Mouse (Mus musculus): ENCODE results near the gene Rap1a. TPM values are rescaled to one million over a fixed set of nuclear protein-coding genes. Genes with fewer than 3 reads are reported as not detected.
A peak's percentile ranks its signal among the peaks of the same experiment; 100 is the strongest.

Rap1a gene
- polyA plus RNA-seq, 1 experiment from 2014 or later = 68.1 TPM

DNA sequence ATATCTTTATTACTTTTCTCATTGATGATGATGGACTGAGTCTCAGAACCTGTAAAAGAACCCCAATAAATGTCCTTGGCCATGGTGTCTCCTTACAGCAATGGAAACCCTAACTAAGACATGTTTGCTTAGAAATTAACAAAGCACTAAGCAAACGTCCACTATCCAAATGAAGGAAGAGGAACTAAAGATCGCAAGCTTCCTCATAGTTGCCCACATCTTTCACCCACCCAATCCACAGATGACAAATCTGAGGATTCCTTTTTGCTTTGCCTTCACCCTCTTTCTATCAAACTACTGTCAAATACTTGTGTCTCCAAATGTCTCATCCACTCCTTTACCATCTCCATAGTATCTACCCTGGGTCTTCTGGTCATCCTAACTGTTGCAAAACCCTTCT is 112.6 kb downstream of the Rap1a start:
- Histone ChIP-seq H3K4me3 (ENCODE audit: low read depth, low read length) (no peak overlapping the region), H3K9ac (ENCODE audit: low read length) (no peak overlapping the region), H3K4me1 (ENCODE audit: control insufficient read depth, insufficient read depth, low read length) (no peaks in the 10 kb centered on the region), H3K36me3 (ENCODE audit: control insufficient read depth, insufficient read depth, low read length) (no peaks in the 10 kb centered on the region), H3K27me3 (ENCODE audit: control insufficient read depth, insufficient read depth, low read length) (no peaks in the 10 kb centered on the region), H3K4me2 (ENCODE audit: low read depth) (no peak overlapping the region), H3K9me3 (ENCODE audit: control insufficient read depth, low read length) (no peaks in the 10 kb centered on the region), H3K27ac (ENCODE audit: low read depth, low read length) (no peak overlapping the region)
- ATAC-seq (ENCODE audit: insufficient read depth, low FRiP score, low TSS enrichment) (no peak), DNase-seq (ENCODE audit: low spot score) (no peak)
- 87% methylated on average over 2 of the region's 2 CpGs for WGBS

DNA sequence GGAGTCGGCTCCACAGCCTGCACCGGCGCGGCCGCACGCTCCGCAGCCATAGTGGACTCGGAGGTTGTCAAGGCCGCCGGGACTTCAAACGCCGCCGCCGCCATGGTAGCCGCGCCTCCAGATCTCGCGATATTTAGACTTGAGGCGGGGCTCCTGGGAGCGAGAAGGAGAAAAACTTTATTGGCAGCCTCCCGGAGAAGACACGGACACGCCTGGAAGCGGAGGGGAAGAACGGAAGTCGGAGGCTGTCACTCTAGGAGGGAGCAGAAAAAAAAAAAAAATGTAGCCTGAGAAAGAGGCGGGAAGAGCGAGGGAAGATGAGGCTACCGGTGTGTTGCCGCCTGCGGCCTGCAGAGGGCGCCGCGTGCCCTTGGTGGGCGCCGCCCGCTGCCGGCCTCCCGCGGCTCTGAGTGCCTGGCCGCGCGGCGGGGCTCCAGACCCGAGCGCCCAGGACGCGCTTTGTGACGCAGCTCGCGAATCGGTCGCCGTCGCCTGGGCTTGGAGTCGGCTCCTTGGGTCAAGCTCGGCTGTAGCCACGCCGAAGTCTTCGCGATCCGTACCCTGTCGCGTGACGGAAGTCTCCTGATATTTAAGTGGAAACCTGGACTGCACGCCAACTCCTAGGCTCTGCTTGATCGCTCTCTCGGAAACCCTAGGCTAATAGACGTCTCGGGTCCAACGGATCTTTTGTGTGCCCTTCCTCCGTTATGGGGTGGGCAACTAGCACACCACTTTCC is 113.6 kb downstream of the Rap1a start, which contains the start of gene Ddx20:
Gene Ddx20 (minus strand): TSS at position 251 of the 737 bp plus-strand sequence.
- ATAC-seq (ENCODE audit: insufficient read depth, low FRiP score, low TSS enrichment) (peak; percentile 95), DNase-seq (ENCODE audit: low spot score) (peak; percentile 96)
- WGBS = 0% methylated on average over 59 of the region's 72 CpGs
- H3K9ac ChIP-seq (ENCODE audit: low read length) = peak within 1 kb of the TSS; percentile 92
- H3K27ac ChIP-seq (ENCODE audit: low read depth, low read length) = peak within 1 kb of the TSS; percentile 69; the same call in 1 of the 2 replicates
- H3K27me3 ChIP-seq (ENCODE audit: control insufficient read depth, insufficient read depth, low read length) = no peaks in the 10 kb centered on the region
- no peaks in the 10 kb centered on the region for H3K4me1 ChIP-seq (ENCODE audit: control insufficient read depth, insufficient read depth, low read length)
- H3K9me3 ChIP-seq (ENCODE audit: control insufficient read depth, low read length) = no peaks in the 10 kb centered on the region
- peak within 1 kb of the TSS; percentile 94 for H3K4me3 ChIP-seq (ENCODE audit: low read depth, low read length)
- no peaks in the 10 kb centered on the region; the same call in 1 of the 2 replicates for H3K36me3 ChIP-seq (ENCODE audit: control insufficient read depth, insufficient read depth, low read length)
- H3K4me2 ChIP-seq (ENCODE audit: low read depth) = peak within 1 kb of the TSS; percentile 60

DNA sequence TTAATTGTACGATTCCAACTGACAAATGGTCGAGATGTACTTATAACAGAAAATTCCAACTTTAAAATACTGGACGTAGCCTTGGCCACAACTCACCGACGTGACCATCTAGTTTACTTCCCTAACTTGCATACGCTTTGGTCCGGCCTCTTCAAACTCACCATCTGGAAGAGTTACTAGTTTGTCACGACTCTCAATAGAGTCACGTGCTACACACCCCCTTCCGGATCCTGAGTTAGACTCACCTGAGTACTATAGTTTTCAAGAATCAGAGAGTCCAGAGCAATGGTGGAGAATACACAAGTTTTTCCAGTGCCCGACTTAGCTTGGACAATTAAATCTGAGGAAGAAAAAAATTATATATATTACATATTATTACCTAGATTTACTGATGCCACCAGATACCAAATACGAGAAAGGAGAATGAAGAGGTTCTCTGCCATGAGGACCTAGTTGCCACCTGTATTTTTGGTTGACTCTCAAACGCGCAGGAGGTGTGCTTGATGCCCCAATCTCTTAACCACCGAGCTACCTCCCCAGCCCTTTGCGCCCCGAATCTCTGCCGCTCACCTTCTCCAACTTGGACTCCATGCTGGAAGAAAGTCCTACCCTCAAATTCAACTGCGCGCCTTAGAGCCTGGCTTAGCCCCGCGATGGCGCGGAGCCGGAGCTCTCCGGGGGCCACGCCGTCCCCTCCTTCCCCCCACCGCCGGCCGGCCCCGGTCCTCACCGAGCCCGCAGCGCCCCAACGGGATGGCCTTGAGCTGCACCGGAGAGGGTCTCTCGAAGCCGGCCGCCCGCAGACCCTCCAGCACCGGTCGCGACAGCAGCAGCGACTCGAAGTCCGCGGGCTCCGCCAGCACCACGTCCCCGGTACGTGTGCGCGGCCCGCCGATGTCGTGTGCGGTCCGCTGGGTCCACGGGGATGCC is 114.5 kb downstream of the Rap1a start:
- peak overlapping the region; percentile 60 for H3K4me2 ChIP-seq (ENCODE audit: low read depth)
- H3K4me1 ChIP-seq (ENCODE audit: control insufficient read depth, insufficient read depth, low read length) = no peaks in the 10 kb centered on the region
- peak overlapping the region; percentile 69; the same call in 1 of the 2 replicates for H3K27ac ChIP-seq (ENCODE audit: low read depth, low read length)
- 9% methylated on average over 55 of the region's 60 CpGs for WGBS
- DNase-seq (ENCODE audit: low spot score) (no peak), ATAC-seq (ENCODE audit: insufficient read depth, low FRiP score, low TSS enrichment) (peak; percentile 80)
- peak overlapping the region; percentile 94 for H3K4me3 ChIP-seq (ENCODE audit: low read depth, low read length)
- no peaks in the 10 kb centered on the region for H3K9me3 ChIP-seq (ENCODE audit: control insufficient read depth, low read length)
- peak overlapping the region; percentile 92 for H3K9ac ChIP-seq (ENCODE audit: low read length)
- H3K36me3 ChIP-seq (ENCODE audit: control insufficient read depth, insufficient read depth, low read length) = no peaks in the 10 kb centered on the region; the same call in 1 of the 2 replicates
- no peaks in the 10 kb centered on the region for H3K27me3 ChIP-seq (ENCODE audit: control insufficient read depth, insufficient read depth, low read length)

GRCm38 (mm10) chr3:105680346-105680745 is 120.8 kb downstream of the Rap1a start:
- peaks cover 11% of the 10 kb centered on the region for H3K36me3 ChIP-seq (ENCODE audit: control insufficient read depth, insufficient read depth, low read length)
- H3K9me3 ChIP-seq (ENCODE audit: control insufficient read depth, low read length) = no peaks in the 10 kb centered on the region
- no peak for DNase-seq (ENCODE audit: low spot score)
- ATAC-seq (ENCODE audit: insufficient read depth, low FRiP score, low TSS enrichment) = no peak
- no peak overlapping the region for H3K9ac ChIP-seq (ENCODE audit: low read length)
- H3K4me1 ChIP-seq (ENCODE audit: control insufficient read depth, insufficient read depth, low read length) = no peaks in the 10 kb centered on the region
- H3K27me3 ChIP-seq (ENCODE audit: control insufficient read depth, insufficient read depth, low read length) = no peaks in the 10 kb centered on the region
- no peak overlapping the region for H3K4me3 ChIP-seq (ENCODE audit: low read depth, low read length)
- WGBS = 92% methylated on average over 7 of the region's 7 CpGs
- H3K27ac ChIP-seq (ENCODE audit: low read depth, low read length) = no peak overlapping the region
- no peak overlapping the region for H3K4me2 ChIP-seq (ENCODE audit: low read depth)

Other genes starting within 250 kb of the Rap1a start
- gene Ddx20, start 113.8 kb downstream of the Rap1a start, polyA plus RNA-seq (2014; fragmentation: Nextera tagmentation; extraction: Ambion mirVana) = 43.3 and 45.9 TPM in 2 replicates
- 1.0 and 1.8 TPM in 2 replicates for gene Inka2, start 96.7 kb downstream of the Rap1a start, polyA plus RNA-seq (2014; fragmentation: Nextera tagmentation; extraction: Ambion mirVana)
- gene Adora3, start 69.5 kb upstream of the Rap1a start, polyA plus RNA-seq (2014; fragmentation: Nextera tagmentation; extraction: Ambion mirVana) = 0.19 and 0.31 TPM in 2 replicates
- gene Tmigd3, start 69.6 kb upstream of the Rap1a start, polyA plus RNA-seq (2014; fragmentation: Nextera tagmentation; extraction: Ambion mirVana) = not detected in 2 replicates
- gene I830077J02Rik, start 131.3 kb upstream of the Rap1a start, polyA plus RNA-seq (2014; fragmentation: Nextera tagmentation; extraction: Ambion mirVana) = 0.57 and 0.76 TPM in 2 replicates
- 131 and 132 TPM in 2 replicates for gene Wdr77, start 158.0 kb upstream of the Rap1a start, polyA plus RNA-seq (2014; fragmentation: Nextera tagmentation; extraction: Ambion mirVana)
- gene Atp5f1, start 158.8 kb upstream of the Rap1a start, polyA plus RNA-seq (2014; fragmentation: Nextera tagmentation; extraction: Ambion mirVana) = 548 and 549 TPM in 2 replicates
- gene Ovgp1, start 172.4 kb upstream of the Rap1a start, polyA plus RNA-seq (2014; fragmentation: Nextera tagmentation; extraction: Ambion mirVana) = 2.0 and 3.2 TPM in 2 replicates
- gene Pifo, start 213.3 kb upstream of the Rap1a start, polyA plus RNA-seq (2014; fragmentation: Nextera tagmentation; extraction: Ambion mirVana) = not detected in 2 replicates
- not detected in 2 replicates for gene Chil5, start 231.5 kb upstream of the Rap1a start, polyA plus RNA-seq (2014; fragmentation: Nextera tagmentation; extraction: Ambion mirVana)

All from neural tube, embryonic 11.5 days (tissue).